Mouse (Mus musculus): ENCODE measurements at regions not wholly inside any gene's neighbourhood (a gene's known extent, or its start where the extent isn't known, plus 50 kb on each side); places are given as distances from the start of the nearest gene placed in this dataset.
A peak's percentile ranks its signal among the peaks of the same experiment; 100 is the strongest.

DNA sequence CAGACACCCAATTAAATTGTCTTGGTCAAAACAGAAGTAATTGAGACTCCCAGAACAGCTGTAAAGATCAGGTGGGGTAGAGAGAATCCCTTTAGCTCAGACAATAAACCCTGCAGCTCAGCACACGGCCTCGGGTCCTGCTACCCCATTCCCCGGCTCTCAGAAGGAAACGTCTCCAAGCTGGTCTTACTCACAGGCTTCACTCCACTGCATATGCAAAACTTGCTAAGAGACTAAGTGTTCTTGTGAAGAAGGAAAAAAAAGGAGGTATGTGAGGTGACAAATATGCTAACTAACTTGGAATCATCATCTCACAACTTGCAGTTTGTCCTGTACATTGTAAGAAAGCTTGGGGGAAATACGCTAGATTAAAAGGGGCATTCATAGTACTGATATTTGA, 79.6 kb upstream of the Ipo5 start:
- no peak overlapping the region for H3K9ac ChIP-seq (ENCODE audit: low read depth, low read length, severe bottlenecking)
- 33% methylated on average over 5 of the region's 5 CpGs for WGBS

DNA sequence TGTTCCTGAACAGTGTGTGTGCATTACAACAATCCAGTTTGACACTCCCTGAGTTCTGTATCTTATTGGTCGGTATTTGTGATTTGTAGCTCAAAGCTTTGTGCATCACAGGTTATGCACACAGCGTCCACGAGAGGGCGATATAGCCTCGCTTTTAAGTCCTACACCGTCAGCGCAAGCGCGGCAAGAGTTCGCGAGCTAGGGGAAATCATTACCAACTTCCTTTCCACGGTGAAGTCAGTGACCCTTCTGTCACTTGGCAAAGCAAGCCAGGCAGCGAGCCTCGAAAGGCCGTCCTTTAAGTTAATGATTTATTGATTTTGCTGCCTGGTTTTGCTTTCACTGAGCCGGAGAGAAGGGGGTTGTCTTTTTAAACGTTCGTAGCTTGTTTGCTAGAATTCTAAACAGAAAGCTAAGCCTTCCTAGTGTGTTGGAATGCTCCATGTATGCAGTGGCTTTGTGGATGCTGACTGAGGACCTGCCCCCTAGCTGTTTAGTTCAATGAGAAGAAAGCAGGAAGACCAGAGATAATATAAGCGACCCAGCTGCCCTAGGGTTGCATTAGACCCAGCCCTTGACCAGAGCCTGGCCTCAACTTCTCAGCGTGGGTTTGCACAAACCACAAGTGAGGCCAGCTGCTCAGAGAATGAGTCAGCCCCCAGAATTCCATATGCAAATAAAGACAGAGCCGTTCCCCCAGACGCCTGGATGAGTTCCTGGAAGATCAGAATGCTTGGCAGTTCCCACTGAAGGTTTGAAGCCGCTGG, 79.0 kb upstream of the Ipo5 start:
- H3K9ac ChIP-seq (ENCODE audit: low read depth, low read length, severe bottlenecking): peak overlapping the region; percentile 38; the same call in 1 of the 2 replicates
- no peaks in the 10 kb centered on the region for H3K27me3 ChIP-seq (ENCODE audit: control insufficient read depth, insufficient read depth, low read length)
- ATAC-seq (ENCODE audit: low FRiP score, low read depth) (peak; percentile 85), DNase-seq (ENCODE audit: low spot score) (peak; percentile 90)
- H3K27ac ChIP-seq (replicated peaks; ENCODE audit: low read depth, low read length): peak overlapping the region; percentile 79
- no peaks in the 10 kb centered on the region for H3K36me3 ChIP-seq (ENCODE audit: control insufficient read depth, insufficient read depth, low read length)
- peaks cover 7% of the 10 kb centered on the region for H3K4me1 ChIP-seq (ENCODE audit: control insufficient read depth, insufficient read depth, low read length)
- H3K4me2 ChIP-seq (replicated peaks; ENCODE audit: low read depth, low read length, severe bottlenecking): peak overlapping the region; percentile 54
- WGBS: 6% methylated on average over 23 of the region's 23 CpGs
- H3K9me3 ChIP-seq (ENCODE audit: control insufficient read depth, low read length): no peaks in the 10 kb centered on the region
- H3K4me3 ChIP-seq (replicated peaks; ENCODE audit: low read length): peak overlapping the region; percentile 30
- no peak for TF ChIP-seq POLR2A (IDR thresholded peaks at IDR 0.05; ENCODE audit: borderline replicate concordance, extremely low read depth, insufficient read depth, insufficient read length)

More for the DNA sequence above, 79.6 kb upstream of the Ipo5 start:
- H3K4me2 ChIP-seq (replicated peaks; ENCODE audit: low read depth, low read length, severe bottlenecking): no peak overlapping the region
- H3K4me1 ChIP-seq (ENCODE audit: control insufficient read depth, insufficient read depth, low read length): peaks cover 7% of the 10 kb centered on the region
- no peak overlapping the region for H3K27ac ChIP-seq (replicated peaks; ENCODE audit: low read depth, low read length)
- TF ChIP-seq POLR2A (IDR thresholded peaks at IDR 0.05; ENCODE audit: borderline replicate concordance, extremely low read depth, insufficient read depth, insufficient read length): no peak
- no peaks in the 10 kb centered on the region for H3K9me3 ChIP-seq (ENCODE audit: control insufficient read depth, low read length)
- H3K36me3 ChIP-seq (ENCODE audit: control insufficient read depth, insufficient read depth, low read length): no peaks in the 10 kb centered on the region
- no peak for ATAC-seq (ENCODE audit: low FRiP score, low read depth)
- no peak for DNase-seq (ENCODE audit: low spot score)
- no peaks in the 10 kb centered on the region for H3K27me3 ChIP-seq (ENCODE audit: control insufficient read depth, insufficient read depth, low read length)
- no peak overlapping the region for H3K4me3 ChIP-seq (replicated peaks; ENCODE audit: low read length)

DNA sequence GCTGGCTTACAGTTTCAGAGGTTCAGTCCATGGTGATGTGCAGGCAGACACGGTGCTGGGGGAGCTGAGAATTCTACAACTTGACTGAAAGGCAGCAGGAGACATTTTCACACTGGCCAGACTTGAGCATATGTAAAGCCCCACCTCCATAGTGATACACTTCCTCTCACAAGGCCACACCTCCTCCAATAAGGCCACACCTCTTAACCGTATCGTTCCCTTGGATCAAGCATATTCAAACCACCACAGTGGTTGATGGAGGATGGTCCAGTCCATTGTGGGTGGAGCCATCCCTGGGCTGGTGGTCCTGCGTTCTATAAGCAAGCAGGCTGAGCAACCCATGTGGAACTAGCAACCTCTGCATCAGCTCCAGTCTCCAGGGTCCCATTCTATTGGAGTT, 76.2 kb upstream of the Ipo5 start:
- no peak for TF ChIP-seq POLR2A (IDR thresholded peaks at IDR 0.05; ENCODE audit: borderline replicate concordance, extremely low read depth, insufficient read depth, insufficient read length)
- no peak for DNase-seq (ENCODE audit: low spot score)
- Histone ChIP-seq H3K36me3 (ENCODE audit: control insufficient read depth, insufficient read depth, low read length) (no peaks in the 10 kb centered on the region), H3K9me3 (ENCODE audit: control insufficient read depth, low read length) (no peaks in the 10 kb centered on the region), H3K4me3 (replicated peaks; ENCODE audit: low read length) (no peak overlapping the region), H3K27ac (replicated peaks; ENCODE audit: low read depth, low read length) (no peak overlapping the region), H3K4me1 (ENCODE audit: control insufficient read depth, insufficient read depth, low read length) (peaks cover 7% of the 10 kb centered on the region), H3K27me3 (ENCODE audit: control insufficient read depth, insufficient read depth, low read length) (no peaks in the 10 kb centered on the region), H3K4me2 (replicated peaks; ENCODE audit: low read depth, low read length, severe bottlenecking) (no peak overlapping the region), H3K9ac (ENCODE audit: low read depth, low read length, severe bottlenecking) (no peak overlapping the region)
- no peak for ATAC-seq (ENCODE audit: low FRiP score, low read depth)
- WGBS: 81% methylated on average over 4 of the region's 4 CpGs

DNA sequence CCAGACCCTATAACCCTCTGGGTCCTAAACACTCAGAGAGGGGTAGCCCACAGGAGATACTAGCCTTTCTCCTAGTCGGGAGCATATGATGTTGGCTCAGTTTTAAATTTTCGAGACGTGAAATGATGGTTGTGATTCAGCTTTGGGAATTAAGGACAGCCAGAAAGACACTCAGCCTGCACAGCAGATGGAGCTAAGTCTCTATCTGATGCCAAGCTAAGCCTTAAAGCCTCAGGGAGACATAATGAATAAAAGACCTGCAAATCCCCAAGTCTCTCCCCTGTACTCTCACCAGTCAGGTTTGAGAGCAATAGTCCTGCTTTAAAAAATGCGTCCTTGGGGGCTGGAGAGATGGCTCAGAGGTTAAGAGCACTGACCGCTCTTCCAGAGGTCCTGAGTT, 75.3 kb upstream of the Ipo5 start:
- Histone ChIP-seq H3K36me3 (ENCODE audit: control insufficient read depth, insufficient read depth, low read length) (no peaks in the 10 kb centered on the region), H3K27ac (replicated peaks; ENCODE audit: low read depth, low read length) (no peak overlapping the region), H3K4me3 (replicated peaks; ENCODE audit: low read length) (no peak overlapping the region), H3K9ac (ENCODE audit: low read depth, low read length, severe bottlenecking) (no peak overlapping the region), H3K9me3 (ENCODE audit: control insufficient read depth, low read length) (no peaks in the 10 kb centered on the region), H3K27me3 (ENCODE audit: control insufficient read depth, insufficient read depth, low read length) (no peaks in the 10 kb centered on the region), H3K4me2 (replicated peaks; ENCODE audit: low read depth, low read length, severe bottlenecking) (no peak overlapping the region), H3K4me1 (ENCODE audit: control insufficient read depth, insufficient read depth, low read length) (peaks cover 7% of the 10 kb centered on the region)
- ATAC-seq (ENCODE audit: low FRiP score, low read depth) (no peak), DNase-seq (ENCODE audit: low spot score) (no peak)
- TF ChIP-seq POLR2A (IDR thresholded peaks at IDR 0.05; ENCODE audit: borderline replicate concordance, extremely low read depth, insufficient read depth, insufficient read length): no peak
- WGBS: 62% methylated on average over 5 of the region's 5 CpGs

DNA sequence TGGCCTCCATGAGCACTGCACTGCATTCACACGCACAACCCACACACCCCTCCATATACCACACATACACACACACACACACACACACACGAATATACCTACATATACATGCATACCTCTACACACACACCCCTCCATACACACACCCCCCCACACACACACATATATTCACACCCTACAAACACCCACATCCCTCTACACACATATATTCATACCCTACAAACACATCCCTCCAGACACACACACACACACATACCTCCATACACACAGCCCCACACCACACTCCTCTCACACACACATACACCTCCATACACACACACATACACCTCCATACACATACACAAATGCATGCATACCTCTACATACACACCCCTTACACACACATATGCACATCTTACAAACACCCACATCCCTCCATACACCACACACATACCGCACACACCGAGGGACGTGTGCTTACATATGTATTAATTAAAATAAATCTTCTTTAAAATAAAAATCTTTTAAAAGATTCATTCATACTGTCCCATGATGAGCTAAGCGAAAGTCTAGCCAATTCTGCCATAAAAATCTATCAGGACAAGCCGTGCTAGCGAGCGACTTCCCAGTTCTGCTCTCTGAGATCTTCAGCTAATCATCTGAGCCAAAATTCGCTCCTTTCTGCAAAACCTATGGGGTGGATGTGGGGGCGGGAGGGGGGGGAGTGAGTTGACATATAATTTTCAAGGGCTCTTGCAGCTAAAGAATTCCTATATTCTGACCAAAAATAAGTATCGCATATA, 74.3 kb upstream of the Ipo5 start:
- H3K27ac ChIP-seq (replicated peaks; ENCODE audit: low read depth, low read length): no peak overlapping the region
- no peak overlapping the region for H3K9ac ChIP-seq (ENCODE audit: low read depth, low read length, severe bottlenecking)
- 84% methylated on average over 12 of the region's 12 CpGs for WGBS
- H3K36me3 ChIP-seq (ENCODE audit: control insufficient read depth, insufficient read depth, low read length): no peaks in the 10 kb centered on the region
- H3K9me3 ChIP-seq (ENCODE audit: control insufficient read depth, low read length): no peaks in the 10 kb centered on the region
- DNase-seq (ENCODE audit: low spot score): no peak
- TF ChIP-seq POLR2A (IDR thresholded peaks at IDR 0.05; ENCODE audit: borderline replicate concordance, extremely low read depth, insufficient read depth, insufficient read length): no peak
- H3K4me2 ChIP-seq (replicated peaks; ENCODE audit: low read depth, low read length, severe bottlenecking): no peak overlapping the region
- H3K4me3 ChIP-seq (replicated peaks; ENCODE audit: low read length): no peak overlapping the region
- H3K27me3 ChIP-seq (ENCODE audit: control insufficient read depth, insufficient read depth, low read length): no peaks in the 10 kb centered on the region
- ATAC-seq (ENCODE audit: low FRiP score, low read depth): no peak
- peaks cover 10% of the 10 kb centered on the region for H3K4me1 ChIP-seq (ENCODE audit: control insufficient read depth, insufficient read depth, low read length)
